Mouse (Mus musculus) urinary bladder, adult 2 months (tissue): Measurements from ENCODE around the gene Krtap5-1. TPM values are rescaled to one million over a fixed set of nuclear protein-coding genes. Genes with fewer than 3 reads are reported as not detected.
A peak's percentile ranks its signal among the peaks of the same experiment; 100 is the strongest.
"Not testable (repeated sequence)": the region's sequence is repeated elsewhere in the genome, so short reads cannot be mapped to it uniquely, and the experiment has no call there.

Source experiments
- DNase-seq: peaks from one replicate; pipeline ENCODE4 v3.0.0; 2022; ENCODE audit warnings: low spot score
- polyA plus RNA-seq: library from polyadenylated mRNA; depleted of rRNA; stranded (reverse); fragments of >200 nt; gene quantifications from 2 replicates; pipeline ENCODE4 v1.2.3, GENCODE M21; 2012; rRNA removed

Krtap5-1 gene
- polyA plus RNA-seq, 1 experiment: not detected

- not testable (repeated sequence) for DNase-seq
Measured at GRCm38 (mm10) chr7:142296108-142296507, 810 bp downstream of the Krtap5-1 start.

- no peak for DNase-seq
Measured at GRCm38 (mm10) chr7:142295418-142295817, 1.5 kb downstream of the Krtap5-1 start.

GRCm38 (mm10) chr7:142293851-142294250, 3.1 kb downstream of the Krtap5-1 start:
- DNase-seq: not testable (repeated sequence)

- DNase-seq: not testable (repeated sequence)
Measured at GRCm38 (mm10) chr7:142285910-142286612, 10.9 kb downstream of the Krtap5-1 start.

GRCm38 (mm10) chr7:142285130-142285835, 11.6 kb downstream of the Krtap5-1 start:
- peak; percentile 21 for DNase-seq

- DNase-seq: peak; percentile 77
Measured at GRCm38 (mm10) chr7:142284615-142285080, 12.3 kb downstream of the Krtap5-1 start.

- peak; percentile 46 for DNase-seq
Measured at GRCm38 (mm10) chr7:142284023-142284591, 12.8 kb downstream of the Krtap5-1 start.

GRCm38 (mm10) chr7:142282847-142283246, 14.1 kb downstream of the Krtap5-1 start:
- DNase-seq: not testable (repeated sequence)

GRCm38 (mm10) chr7:142279291-142279690, 17.6 kb downstream of the Krtap5-1 start:
- DNase-seq: not testable (repeated sequence)

GRCm38 (mm10) chr7:142278183-142278582, 18.7 kb downstream of the Krtap5-1 start:
- peak; percentile 38 for DNase-seq

GRCm38 (mm10) chr7:142274263-142274662, 22.7 kb downstream of the Krtap5-1 start, which contains the start of gene Gm4559:
TSS of gene Gm4559 (minus strand) at chr7:142274363.
- not testable (repeated sequence) for DNase-seq

- DNase-seq: not testable (repeated sequence)
Measured at GRCm38 (mm10) chr7:142258254-142258653, 38.7 kb downstream of the Krtap5-1 start, which contains the start of gene Gm2431. TSS of gene Gm2431 (minus strand) at chr7:142258354.

GRCm38 (mm10) chr7:142255517-142255916, 41.4 kb downstream of the Krtap5-1 start:
- no peak for DNase-seq

GRCm38 (mm10) chr7:142249824-142250223, 47.1 kb downstream of the Krtap5-1 start:
- no peak for DNase-seq

Other genes starting within 250 kb of the Krtap5-1 start
- 91.8 and 102 TPM in 2 replicates for gene Mob2, start 236.1 kb downstream of the Krtap5-1 start, polyA plus RNA-seq
- gene Dusp8, start 201.3 kb downstream of the Krtap5-1 start, polyA plus RNA-seq: 4.1 and 5.0 TPM in 2 replicates
- not detected in 2 replicates for gene Gm45618, start 176.4 kb downstream of the Krtap5-1 start, polyA plus RNA-seq
- not detected in 2 replicates for gene Gm39115, start 161.1 kb downstream of the Krtap5-1 start, polyA plus RNA-seq
- not detected in 2 replicates for gene Gm45337, start 152.5 kb downstream of the Krtap5-1 start, polyA plus RNA-seq
- gene Gm29735, start 140.0 kb downstream of the Krtap5-1 start, polyA plus RNA-seq: not detected in 2 replicates
- not detected in 2 replicates for gene Gm4553, start 131.4 kb downstream of the Krtap5-1 start, polyA plus RNA-seq
- not detected in 2 replicates for gene Krtap5-2, start 121.1 kb downstream of the Krtap5-1 start, polyA plus RNA-seq
- not detected in 2 replicates for gene Gm10153, start 106.7 kb downstream of the Krtap5-1 start, polyA plus RNA-seq
- gene Krtap5-3, start 95.8 kb downstream of the Krtap5-1 start, polyA plus RNA-seq: not detected in 2 replicates
- not detected in 2 replicates for gene Gm7579, start 85.3 kb downstream of the Krtap5-1 start, polyA plus RNA-seq
- not detected in 2 replicates for gene Krtap5-5, start 67.1 kb downstream of the Krtap5-1 start, polyA plus RNA-seq
- gene Gm40460, start 56.0 kb downstream of the Krtap5-1 start, polyA plus RNA-seq: not detected in 2 replicates
- not detected in 2 replicates for gene Gm2431, start 38.8 kb downstream of the Krtap5-1 start, polyA plus RNA-seq
- not detected in 2 replicates for gene Gm4559, start 22.8 kb downstream of the Krtap5-1 start, polyA plus RNA-seq
- gene Krtap5-4, start 6.4 kb upstream of the Krtap5-1 start, polyA plus RNA-seq: not detected in 2 replicates
- 35.2 and 36.2 TPM in 2 replicates for gene Ifitm10, start 76.6 kb upstream of the Krtap5-1 start, polyA plus RNA-seq
- 2.0 and 2.2 TPM in 2 replicates for gene Gm49369, start 85.5 kb upstream of the Krtap5-1 start, polyA plus RNA-seq
- gene Ctsd, start 90.9 kb upstream of the Krtap5-1 start, polyA plus RNA-seq: 836 and 938 TPM in 2 replicates
- 316 and 420 TPM in 2 replicates for gene Syt8, start 137.7 kb upstream of the Krtap5-1 start, polyA plus RNA-seq
- 39.4 and 48.2 TPM in 2 replicates for gene Tnni2, start 144.7 kb upstream of the Krtap5-1 start, polyA plus RNA-seq
- 379 and 420 TPM in 2 replicates for gene Lsp1, start 163.7 kb upstream of the Krtap5-1 start, polyA plus RNA-seq
- 74.3 and 79.9 TPM in 2 replicates for gene Tnnt3, start 201.7 kb upstream of the Krtap5-1 start, polyA plus RNA-seq
- gene Mrpl23, start 235.6 kb upstream of the Krtap5-1 start, polyA plus RNA-seq: 76.2 and 102 TPM in 2 replicates